Mouse (Mus musculus) megakaryocyte progenitor cell, adult 5-6 weeks (primary cell): ENCODE results near the gene Rps6kl1. TPM values are rescaled to one million over a fixed set of nuclear protein-coding genes. Genes with fewer than 3 reads are reported as not detected.

ENCODE experiments used
- ATAC-seq: replicated peaks from 2 replicates; pipeline ENCODE4 v1.8.0; 2016; ENCODE audit warnings: mild to moderate bottlenecking, moderate TSS enrichment, inconsistent platforms; ENCODE audit not compliant: poor library complexity
- total RNA-seq, 2 experiments: library from RNA; stranded (forward) in 1 of 2; stranded (reverse) in 1 of 2; fragments of 157-497, 149-512 nt in 1 of 2; fragments of 200-1000 nt in 1 of 2; gene quantifications; 2 replicates each; pipeline versions ENCODE4 v1.2.3 to v1.2.4; 2015 to 2017

The Rps6kl1 gene
- total RNA-seq, 2 experiments from 2014 or later, result not detected

DNA sequence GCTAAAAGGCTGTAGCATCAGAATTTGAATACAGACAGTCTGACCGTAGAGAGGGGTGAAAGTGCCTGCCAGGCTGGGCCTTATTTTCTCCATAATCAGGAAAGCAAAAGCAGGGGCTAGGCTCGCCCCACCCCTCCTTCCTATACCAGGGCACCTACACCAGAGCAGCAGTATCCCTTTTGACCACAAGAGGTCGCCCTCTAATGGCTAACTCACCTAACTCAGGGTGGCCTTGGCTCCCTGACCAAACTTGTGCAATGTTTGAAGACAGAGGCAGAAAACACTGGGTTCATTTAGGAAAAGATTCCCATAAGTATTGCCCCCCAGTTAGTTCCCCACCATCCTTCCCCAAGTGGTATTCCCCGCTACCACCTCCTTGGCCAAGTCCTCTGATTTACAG is 8.3 kb downstream of the Rps6kl1 start:
- ATAC-seq, result peak; percentile 88

DNA sequence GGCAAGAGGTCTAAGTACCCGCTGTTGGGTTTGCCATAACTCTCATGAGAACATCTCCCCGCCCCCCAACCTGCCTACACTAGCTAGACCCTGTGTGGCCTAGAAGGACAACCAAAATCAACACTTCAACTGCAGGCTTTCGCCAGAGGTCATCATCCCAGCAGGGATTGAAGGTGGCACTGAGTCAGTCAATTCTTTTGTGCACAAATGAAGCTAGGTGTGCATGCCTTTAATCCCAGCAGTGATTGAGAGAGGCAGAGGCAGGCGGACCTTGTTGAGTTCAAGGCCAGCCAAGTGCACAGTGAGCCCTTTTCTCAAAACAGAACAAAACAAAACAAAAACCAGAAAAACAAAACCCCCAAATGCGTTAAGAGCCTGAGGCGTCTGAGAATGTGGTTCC is 10.0 kb downstream of the Rps6kl1 start:
- ATAC-seq, result no peak

DNA sequence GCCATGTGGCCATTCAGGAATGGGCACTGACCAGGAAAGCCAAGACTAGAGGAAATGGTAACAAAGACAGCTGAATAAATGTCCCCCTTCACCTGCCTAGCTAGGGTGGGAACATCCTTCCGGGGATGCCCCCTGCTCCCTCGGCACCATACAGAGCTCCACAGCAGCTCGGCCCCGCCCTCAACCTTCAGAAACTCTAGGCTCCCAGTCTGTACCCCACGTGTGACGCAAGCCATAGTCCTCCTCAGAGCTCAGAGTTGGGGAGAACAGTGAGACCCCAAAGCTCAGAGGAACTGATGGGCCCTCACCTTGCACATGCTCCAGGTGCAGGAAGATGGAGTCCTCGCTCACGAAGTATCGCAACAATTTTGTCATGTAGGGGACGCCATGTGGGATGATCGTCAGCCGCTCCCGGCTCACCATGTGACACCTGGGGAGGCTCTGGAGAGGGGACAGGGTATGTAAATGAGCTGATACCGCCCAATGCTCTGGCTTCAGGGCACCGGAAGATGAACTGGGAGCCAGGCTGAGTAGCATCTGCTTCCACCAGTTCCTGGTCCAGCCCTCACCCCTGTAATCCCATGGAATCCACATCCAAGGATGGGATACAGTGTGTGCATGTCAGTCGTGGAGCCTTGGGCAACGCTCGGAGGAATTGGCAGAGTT is 10.9 kb downstream of the Rps6kl1 start:
- ATAC-seq, result no peak

DNA sequence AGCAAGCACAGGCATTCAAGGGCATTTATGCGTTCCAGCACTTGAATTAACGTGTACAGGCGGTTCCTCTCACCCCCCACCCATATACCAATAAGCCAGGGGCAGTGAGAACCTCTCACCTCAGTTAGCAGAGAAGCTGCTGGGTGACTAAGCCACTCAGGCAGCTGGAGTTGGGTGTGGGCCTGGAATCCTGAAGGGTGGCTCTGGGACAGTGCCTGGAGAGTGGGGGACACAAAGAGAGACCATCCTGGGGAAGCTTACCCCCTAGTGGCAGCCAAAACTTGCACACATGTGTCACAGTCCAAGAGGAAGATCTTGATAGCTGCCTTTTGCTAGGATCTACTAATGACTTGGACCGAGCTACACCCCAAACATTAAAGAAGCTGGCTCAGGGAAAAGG is 14.4 kb downstream of the Rps6kl1 start:
- 0 out of 2 replicates have a peak, but pooled peaks have one; percentile 20 for ATAC-seq

DNA sequence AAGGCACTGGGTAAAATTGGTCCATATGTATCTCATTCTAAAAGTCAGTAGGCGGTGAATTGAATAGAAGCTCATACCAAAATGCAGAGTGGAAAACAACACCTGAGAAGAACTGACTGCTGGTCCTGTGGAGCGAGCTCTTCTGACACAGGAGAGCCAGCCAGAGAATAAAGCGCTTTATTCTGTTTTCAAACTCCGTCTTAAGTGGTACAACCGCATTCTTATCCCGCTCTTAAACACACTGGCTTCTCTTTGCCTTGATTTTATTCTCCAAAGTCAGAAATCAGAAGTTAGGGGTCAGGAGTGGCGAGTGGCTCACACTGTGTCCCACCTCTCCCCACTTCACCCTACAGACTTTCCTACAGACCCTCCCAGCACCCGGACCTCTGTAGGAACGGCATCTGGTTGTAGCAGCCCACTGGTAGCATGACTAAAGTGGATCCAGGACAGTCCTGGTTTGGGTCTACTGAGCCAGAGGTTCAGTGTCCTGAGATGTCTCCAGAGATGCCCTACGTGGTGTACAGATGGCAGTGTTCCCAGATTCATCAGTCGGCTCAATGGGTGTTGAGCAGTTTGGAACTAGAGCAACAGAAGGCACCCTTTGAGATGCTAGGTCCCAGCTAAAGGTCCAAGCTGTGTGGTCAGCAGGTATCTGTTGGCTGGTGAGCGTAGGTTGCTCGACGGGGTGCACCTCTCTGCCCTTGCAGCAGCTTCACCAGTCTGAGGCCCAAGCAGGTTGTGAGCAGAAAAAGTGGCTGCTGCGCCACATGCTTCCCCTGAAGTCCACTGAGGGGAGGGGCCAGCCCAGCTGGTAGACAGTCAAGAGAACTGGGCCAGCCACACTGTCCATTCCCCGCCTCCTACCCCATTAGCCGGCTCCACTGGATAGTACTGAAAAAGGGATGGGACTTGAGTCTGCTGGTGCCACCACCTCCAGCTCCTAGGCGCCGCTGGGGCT is 15.3 kb downstream of the Rps6kl1 start:
- no peak; the same call in 1 of the 2 replicates for ATAC-seq

DNA sequence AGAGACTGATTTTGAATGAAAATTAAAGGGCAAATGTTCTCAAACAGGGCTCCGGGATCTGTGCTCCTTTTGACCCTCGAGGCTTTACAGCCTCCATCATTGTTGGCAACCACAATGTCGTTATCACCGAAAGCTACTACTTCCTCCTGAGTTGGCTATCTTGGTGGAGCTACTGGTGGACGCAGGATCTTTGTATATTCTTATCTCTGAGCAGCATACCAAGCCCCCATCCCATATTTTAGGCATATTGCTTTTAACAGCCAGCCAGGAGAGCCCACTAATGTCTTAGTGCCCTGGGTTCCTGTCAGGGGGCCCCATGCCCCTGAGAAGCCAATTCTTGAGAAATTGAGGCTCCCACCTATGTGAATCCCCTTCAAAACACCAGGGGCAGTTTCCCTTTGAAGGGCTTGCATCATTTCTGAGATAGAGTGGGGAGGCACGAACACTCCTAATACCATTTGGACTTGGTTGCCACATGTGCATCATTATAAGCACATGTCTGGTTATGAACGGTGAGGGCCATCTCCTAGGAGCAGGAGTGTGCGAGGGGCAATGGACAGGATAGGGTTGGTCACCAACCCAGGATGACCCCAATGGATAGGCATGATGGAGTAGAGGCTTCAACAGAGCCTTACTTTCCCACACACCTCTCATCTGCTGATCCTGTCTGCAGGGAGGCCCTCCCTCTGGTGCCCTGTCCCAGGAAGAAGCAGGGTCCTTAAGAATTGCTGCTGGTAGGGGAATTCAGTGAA is 16.8 kb downstream of the Rps6kl1 start:
- no peak for ATAC-seq

DNA sequence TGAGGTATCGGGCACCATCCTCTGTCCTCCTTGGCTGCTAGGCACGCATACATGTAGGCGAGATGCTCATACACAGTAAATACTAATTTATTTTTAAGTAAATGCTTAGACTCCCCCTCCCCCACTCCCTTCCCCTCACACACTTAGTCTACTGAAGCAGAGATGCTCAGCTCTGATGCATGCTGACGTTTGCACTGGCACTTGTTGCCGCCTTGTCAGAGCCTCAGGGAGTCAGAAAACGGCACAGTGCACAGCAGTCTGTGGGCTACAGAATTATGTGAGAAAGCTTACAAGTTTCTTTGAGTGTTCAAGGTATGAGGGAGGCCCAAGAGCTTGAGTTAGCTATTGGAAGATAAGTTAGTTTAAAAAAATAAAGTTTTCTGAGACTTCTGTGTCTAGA is 19.7 kb downstream of the Rps6kl1 start:
- no peak for ATAC-seq

DNA sequence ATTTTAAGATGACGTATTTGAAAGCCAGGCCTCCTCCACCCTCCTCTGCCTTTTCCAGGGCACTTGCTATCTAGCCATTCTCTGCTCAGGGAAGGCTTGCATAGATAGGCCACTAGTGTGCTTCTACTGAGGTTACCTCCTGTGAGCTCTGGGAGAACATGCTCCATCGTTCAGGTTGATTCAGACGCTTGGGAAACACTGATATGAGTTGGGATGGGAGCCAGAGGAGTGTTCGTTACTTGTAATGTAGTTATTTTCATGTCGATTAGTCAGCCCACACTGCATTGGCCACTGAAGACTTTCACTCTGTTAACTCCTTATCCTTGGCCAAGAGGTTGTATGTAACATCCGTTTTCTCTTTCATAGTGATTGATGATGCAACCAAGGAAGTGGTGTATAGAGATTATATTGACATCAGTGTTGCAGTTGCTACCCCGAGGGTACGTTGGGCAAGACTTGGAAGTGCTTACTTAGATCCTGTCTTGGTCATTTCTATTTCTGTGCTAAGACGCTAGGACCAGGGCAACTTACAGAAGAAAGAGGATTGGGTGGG is 21.6 kb downstream of the Rps6kl1 start:
- ATAC-seq, result peak; percentile 91

DNA sequence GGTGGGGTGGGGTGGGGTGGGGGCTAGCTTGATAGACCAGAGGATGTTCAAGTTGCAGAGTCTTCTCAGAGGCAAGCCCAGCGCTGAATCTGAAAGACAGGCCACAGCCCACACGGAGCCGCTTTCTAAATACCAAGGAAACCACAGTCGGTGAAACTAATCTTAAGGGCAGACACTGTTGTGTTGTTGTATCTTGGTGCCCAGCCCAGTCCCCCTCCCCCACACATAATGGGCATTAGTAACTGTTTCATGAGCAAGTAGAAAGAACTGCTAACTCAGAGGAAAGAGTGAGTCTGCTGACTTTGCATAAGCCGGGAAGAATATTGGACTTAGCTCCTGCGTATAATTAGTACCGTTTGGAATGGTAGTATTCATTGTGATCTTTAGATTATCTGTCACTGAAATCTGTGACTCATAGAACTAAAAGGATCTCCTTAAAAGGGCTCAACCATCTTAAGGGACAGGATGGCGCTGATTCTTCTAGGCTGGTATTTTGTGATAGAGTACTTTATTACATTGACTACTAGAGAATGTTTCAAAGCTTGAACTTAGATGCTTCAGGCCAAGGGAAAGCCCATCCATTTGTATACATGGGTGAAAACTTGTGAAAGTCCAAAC is 24.0 kb downstream of the Rps6kl1 start:
- ATAC-seq, result peak; percentile 25

DNA sequence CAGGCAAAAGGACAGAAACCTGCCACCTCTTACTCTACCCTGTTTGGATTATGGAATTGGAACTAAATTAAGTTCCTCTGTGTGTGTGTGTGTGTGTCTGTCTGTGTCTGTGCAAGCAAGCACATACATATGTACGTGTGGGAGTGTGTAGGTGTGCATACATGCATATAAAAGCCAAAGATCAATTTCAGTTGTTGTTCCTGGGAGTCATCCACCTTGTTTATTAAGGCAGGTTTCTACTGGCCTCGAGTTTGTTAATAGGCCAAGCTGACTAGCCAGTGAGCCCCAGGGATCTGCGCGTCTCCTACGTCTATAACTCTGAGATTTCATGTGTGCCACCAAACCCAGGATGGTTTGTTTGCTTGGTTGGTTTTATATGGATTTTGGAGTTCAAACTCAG is 26.3 kb downstream of the Rps6kl1 start:
- ATAC-seq, result no peak

DNA sequence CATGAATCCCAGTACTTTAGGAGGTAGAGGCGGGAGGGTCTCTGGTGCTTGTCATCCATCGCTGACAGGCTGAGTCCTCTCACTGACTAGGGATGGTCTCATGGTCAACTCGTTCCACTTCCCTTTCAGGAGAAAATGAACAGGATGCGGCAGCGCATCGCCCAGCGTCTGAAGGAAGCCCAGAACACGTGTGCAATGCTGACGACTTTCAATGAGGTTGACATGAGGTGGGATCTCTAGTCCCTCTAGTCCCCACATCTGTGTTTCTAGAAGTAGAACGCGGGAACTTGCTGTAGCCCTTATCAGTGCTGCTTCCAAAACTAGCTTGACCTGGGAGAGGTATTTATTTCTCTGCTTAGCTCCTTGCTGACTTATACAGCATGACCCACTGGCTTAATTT is 27.4 kb downstream of the Rps6kl1 start:
- 0 out of 2 replicates have a peak, but pooled peaks have one; percentile 19 for ATAC-seq

DNA sequence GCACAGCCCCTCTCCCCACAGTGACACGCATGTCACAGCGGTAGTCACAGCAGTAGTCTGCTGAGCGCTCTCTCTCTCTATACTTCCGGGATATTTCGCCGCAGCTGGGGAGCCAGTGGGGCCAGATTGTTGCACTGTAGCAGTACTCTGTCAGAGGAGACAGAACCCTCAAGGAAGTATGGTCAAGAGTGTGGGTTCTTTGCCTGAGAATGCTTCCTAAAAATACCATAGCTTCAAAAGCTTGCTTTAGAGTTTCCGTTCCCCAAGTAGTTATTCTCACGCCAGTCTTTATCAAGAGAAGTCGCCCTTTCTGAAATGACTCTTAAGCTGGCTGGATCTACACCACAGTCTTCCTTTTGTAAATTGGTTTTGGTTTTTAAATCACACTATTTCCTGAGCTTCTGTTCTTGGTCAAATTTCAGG is 27.9 kb downstream of the Rps6kl1 start:
- peak; percentile 74 for ATAC-seq

DNA sequence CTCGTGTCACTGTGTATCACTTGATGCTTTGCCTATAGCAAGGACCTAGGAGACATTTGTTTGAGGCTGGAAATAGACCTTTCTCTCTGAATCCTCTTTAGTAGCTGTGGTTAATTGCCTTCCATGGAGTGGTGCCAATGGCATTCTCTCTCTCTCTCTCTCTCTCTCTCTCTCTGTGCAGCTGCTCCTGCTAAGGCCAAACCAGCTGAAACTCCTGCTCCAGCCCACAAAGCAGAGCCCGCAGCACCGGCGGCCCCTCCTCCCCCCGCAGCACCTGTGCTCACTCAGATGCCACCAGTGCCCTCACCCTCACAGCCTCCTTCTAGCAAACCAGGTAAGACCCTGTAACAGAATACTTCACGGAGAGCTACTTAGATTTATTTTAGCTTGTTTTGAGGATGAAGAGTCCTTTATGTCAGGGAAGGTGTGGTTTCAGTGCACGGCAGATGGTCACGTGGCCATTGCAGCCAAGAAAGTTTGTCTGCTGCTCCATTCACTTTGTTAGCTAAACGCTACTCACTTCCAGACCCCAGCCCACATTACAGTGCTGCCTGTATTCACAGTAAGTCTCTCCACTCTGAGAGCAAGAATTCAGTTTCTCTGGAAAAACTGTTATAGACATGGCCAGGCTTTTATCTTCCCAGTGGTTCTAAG is 29.1 kb downstream of the Rps6kl1 start:
- ATAC-seq, result no peak

DNA sequence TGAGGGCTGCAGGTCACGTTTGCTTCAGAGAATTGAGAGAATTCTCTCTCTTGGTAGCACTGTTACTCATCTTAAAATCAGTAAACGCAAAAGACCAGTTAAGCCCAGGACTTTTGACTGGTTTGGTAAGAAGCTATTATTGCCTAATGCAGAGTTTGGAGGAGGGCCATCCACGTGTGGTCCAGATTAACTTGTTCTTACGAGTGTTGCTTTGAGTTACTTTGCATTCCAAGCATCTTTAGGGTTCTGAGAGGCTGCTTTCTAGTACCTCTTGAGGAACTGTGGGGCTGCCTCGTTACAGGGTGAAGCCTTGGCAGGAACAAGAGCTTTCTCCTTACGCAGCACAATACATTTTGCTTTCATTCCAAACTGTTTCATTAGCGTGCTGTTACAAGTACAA is 35.4 kb downstream of the Rps6kl1 start:
- no peak for ATAC-seq

DNA sequence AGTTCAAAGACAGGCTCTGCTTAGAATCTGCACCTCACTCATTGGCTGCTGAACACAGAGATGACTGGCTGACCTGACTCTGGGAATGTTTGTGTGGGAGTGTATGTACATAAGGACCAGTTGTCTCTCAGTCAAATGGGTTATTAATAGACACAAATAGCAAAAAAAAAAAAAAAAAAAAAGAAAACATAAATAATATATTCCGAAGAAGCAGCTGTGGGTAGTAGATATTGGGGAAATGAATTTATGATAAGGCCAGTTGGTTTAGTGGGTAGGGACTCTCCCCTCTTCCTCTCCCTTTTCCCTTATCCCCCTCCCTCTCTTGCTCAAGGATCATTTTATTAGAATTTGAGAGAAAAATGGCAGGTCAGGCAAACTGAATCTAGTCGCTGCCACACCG is 37.1 kb downstream of the Rps6kl1 start:
- no peak for ATAC-seq

DNA sequence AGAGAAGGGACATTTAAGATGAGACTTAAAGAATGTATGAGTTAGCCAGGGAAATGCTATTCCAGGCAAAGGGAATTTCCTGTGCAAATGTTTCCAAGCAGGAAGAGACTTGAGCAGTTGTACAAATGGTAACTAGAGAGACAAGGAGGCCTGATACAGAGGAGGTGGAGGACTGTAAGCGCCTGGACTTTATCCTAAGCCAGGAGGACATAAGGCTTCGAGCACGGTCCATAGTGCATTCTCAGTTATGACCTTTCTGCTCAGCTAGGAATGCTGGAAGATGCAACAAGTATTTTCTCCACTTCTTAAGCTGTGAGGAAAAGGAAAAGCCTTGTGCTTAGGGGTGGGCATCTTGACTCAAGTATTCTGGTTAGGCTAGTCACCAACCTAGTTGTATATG is 37.7 kb downstream of the Rps6kl1 start:
- ATAC-seq, result no peak

DNA sequence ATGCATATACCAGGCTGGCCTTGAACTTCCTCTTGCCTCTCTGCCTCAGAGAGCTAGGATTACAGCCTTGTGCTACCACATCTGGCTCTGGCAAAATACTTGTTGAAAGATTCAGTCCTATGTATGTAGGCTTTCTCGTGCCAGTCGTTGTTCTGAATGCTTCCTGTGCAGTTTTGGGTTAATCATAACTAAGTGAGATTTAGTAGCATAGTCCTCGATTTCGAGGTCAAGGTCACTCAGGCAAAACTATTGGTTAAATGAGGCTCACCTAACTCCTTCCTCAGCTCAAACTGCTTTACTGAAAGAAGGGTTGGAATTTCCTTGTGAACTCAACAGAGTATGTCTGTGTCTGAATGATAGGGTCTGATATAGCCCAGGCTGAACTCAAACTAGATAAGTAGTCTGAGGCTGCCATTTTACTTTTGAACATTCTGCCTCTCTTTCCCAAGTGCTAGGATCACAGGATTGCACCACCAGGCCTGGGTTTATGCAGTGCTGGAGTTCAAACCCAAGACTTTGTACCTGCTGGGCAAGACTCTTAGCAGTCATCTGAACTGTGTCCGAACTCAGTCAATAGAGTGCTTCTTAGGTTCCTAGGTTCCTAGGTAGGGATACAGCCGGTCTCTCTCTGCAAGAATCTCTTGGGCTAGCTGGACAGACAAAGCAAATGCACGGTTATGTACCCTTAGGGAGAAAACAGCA is 38.4 kb downstream of the Rps6kl1 start:
- no peak; the same call in 1 of the 2 replicates for ATAC-seq

DNA sequence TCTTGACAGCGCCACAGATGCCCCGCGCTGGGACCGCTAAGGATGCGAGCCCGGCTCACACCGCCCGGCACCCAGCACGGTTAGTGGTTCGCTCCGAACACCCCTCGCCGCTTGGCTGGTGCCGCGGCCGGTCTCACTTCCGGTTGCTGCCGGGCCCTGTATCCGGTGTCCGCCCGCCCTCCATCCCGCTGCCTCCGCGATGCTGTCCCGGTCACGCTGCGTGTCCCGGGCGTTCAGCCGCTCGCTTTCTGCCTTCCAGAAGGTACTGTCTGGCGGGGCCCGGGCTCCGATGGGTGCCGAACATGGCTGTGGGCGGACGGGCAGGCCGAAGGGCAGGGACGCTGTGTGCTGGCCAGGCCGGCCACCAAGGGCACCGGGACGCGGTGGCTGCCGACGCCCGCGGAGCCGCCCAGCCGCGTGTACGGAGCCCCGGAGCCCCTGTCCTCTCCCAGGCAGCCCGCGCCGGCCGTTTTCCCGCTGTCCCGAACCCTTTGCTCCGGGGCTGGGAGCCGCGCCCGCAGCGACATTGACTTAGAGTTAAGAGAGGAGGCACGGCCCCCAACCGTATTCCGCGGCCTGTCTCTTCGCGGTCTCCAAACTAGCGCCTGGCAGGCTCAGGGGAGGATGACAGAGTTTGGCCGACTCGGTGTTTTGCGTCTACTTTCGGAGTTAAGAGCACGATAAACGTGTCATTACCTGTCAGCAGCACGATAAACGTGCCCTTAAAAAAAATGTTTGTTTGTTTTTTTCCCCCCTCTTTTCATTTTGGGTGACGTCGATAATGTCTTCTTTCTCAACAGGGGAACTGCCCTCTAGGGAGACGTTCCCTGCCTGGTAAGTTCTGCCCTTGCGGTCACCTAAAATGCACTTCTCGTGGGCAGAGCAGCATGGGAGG is 40.1 kb downstream of the Rps6kl1 start, which contains the start of the genes Prox2 and Dlst:
Prox2 (minus strand) TSS at position 62 of the 895 bp plus-strand sequence.
Dlst (plus strand) TSS at position 136 of the 895 bp plus-strand sequence.
- peak; percentile 90 for ATAC-seq
